Mouse (Mus musculus) liver, adult 2 months (tissue): Measurements from ENCODE around the gene Unc119b. TPM values are rescaled to one million over a fixed set of nuclear protein-coding genes. Genes with fewer than 3 reads are reported as not detected.

Source experiments
- DNase-seq: peaks from one replicate; pipeline ENCODE4 v3.0.0-alpha.2; 2011; ENCODE audit warnings: low read depth, low spot score; ENCODE audit errors: extremely low read depth
- H3K27ac ChIP-seq: fragments of 200-500 bp; replicated peaks from 2 replicates; pipeline ENCODE4 v1.5.1; 2012; ENCODE audit warnings: low read depth, mild to moderate bottlenecking, control low read depth, inconsistent platforms, low read length; ENCODE audit not compliant: insufficient read depth
- H3K27me3 ChIP-seq: fragments of 200-500 bp; 2 replicates; pipeline ENCODE4 v1.6.1; 2012; ENCODE audit warnings: mild to moderate bottlenecking, moderate library complexity, low read length, inconsistent platforms; ENCODE audit not compliant: control insufficient read depth, insufficient read depth
- H3K36me3 ChIP-seq: fragments of 200-500 bp; 2 replicates; pipeline ENCODE4 v1.6.1; 2012; ENCODE audit warnings: low read length, inconsistent platforms; ENCODE audit not compliant: control insufficient read depth, insufficient read depth
- H3K4me1 ChIP-seq: fragments of 200-500 bp; 2 replicates; pipeline ENCODE4 v1.6.1; 2011; ENCODE audit warnings: low read length; ENCODE audit not compliant: control insufficient read depth, insufficient read depth
- H3K4me3 ChIP-seq: fragments of 200-500 bp; 2 replicates; pipeline ENCODE4 v1.5.1; 2011; ENCODE audit warnings: low read depth, mild to moderate bottlenecking, control low read depth, low read length, moderate library complexity; ENCODE audit not compliant: insufficient read depth
- H3K79me2 ChIP-seq: fragments of 200-500 bp; 2 replicates; pipeline ENCODE4 v1.6.1; 2012; ENCODE audit warnings: inconsistent platforms, mild to moderate bottlenecking, low read length, moderate library complexity; ENCODE audit not compliant: control insufficient read depth, insufficient read depth
- H3K9ac ChIP-seq: fragments of 200-500 bp; 2 replicates; pipeline ENCODE4 v1.6.1; 2012; ENCODE audit warnings: low read depth, mild to moderate bottlenecking, control low read depth, inconsistent platforms, low read length
- CTCF ChIP-seq: fragments of 200-500 bp; IDR thresholded peaks from 2 replicates; pipeline ENCODE4 v1.5.1; 2011; ENCODE audit warnings: low read depth, low read length, control low read depth
- POLR2A ChIP-seq: fragments of 200-500 bp; IDR thresholded peaks from 2 replicates; pipeline ENCODE4 v1.6.1; 2011; ENCODE audit warnings: low read length, control low read depth; ENCODE audit not compliant: insufficient read depth; ENCODE audit errors: extremely low read depth
- WGBS: fragments of 180-500 bp; shearing (Covaris S2); methylation state at CpG from one replicate; pipeline ENCODE4 v1.1.7; 2018; 5-methylcytosine and 5-hydroxymethylcytosine counted together
- polyA plus RNA-seq: library from polyadenylated mRNA; depleted of rRNA; stranded (reverse); fragments of >200 nt; gene quantifications from 2 replicates; pipeline ENCODE4 v1.2.3, GENCODE M21; 2012
- total RNA-seq: library from RNA; depleted of rRNA; stranded (reverse); fragments of >200 nt; gene quantifications from 2 replicates; pipeline ENCODE4 v1.2.3, GENCODE M21; 2014

The Unc119b gene
- total and polyA plus RNA-seq, 2 experiments, result 12.5 to 29.4 TPM

DNA sequence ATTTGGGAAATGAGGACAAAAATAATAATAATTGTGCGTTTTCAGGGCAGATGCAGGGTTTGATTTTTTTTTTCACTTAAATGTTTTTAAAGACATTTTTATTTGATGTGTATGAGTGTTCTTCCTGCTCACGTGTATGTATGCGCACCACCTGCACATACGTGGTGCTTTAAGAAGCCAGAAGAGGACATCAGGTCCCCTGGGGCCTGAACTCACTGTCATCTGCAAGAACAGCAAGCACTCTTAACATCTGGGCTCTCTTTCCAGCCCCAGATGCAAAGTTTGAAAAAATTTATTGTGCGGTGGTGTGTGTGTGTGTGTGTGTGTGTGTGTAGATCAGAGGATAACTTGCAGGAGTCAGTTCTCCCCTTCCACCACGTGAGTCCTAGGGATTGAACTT, 43.1 kb upstream of the Unc119b start:
- H3K9ac ChIP-seq, result no peak overlapping the region
- H3K79me2 ChIP-seq, result no peaks in the 10 kb centered on the region
- no peak for TF ChIP-seq POLR2A
- TF ChIP-seq CTCF, result no peak
- H3K4me3 ChIP-seq, result no peak overlapping the region
- H3K36me3 ChIP-seq, result no peaks in the 10 kb centered on the region
- no peak overlapping the region for H3K27ac ChIP-seq
- no peaks in the 10 kb centered on the region for H3K27me3 ChIP-seq
- WGBS, result 89% methylated on average over 6 of the region's 6 CpGs
- H3K4me1 ChIP-seq, result no peaks in the 10 kb centered on the region
- no peak for DNase-seq

DNA sequence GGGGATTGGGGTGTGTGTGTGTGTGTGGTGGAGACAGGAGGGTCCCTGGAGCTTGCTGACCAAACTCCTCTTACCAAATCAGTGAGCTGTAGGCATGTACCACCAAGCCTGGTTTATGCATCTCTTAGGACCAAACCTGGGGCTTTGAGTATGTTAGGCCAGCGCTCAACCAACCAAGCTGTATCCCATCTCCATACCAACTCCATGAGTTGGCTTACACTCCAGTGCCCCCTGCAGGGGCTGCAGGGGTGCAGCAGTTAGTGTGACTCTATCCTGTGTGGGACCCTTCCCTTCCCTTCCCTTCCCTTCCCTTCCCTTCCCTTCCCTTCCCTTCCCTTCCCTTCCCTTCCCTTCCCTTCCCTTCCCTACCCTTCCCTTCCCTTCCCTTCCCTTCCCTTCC, 39.8 kb upstream of the Unc119b start:
- TF ChIP-seq CTCF, result peak; percentile 62
- TF ChIP-seq POLR2A, result no peak
- no peak overlapping the region for H3K4me3 ChIP-seq
- H3K27ac ChIP-seq, result no peak overlapping the region
- no peak for DNase-seq
- H3K79me2 ChIP-seq, result no peaks in the 10 kb centered on the region
- H3K27me3 ChIP-seq, result no peaks in the 10 kb centered on the region
- no peaks in the 10 kb centered on the region for H3K36me3 ChIP-seq
- 100% methylated on average over 1 of the region's 1 CpGs for WGBS
- no peak overlapping the region for H3K9ac ChIP-seq
- no peaks in the 10 kb centered on the region for H3K4me1 ChIP-seq

DNA sequence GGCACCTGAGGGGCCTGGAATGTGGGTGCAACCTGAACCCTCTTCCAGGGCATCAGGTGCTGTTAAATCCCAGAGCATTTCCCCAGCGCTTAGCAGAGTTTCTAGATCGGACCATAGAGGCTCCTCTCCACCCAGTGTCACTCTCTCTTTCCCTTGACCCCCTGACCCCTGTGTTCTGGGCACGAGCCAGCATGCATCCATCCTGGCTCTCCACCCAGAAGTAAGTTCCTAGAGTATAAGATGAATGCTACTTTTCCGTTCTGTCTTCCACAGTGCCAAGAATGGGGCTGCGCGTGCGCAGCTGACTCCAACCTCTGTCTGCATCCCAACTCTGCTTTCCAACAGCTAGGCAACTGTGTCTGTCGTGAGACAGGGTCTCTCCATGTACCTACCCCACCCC, 35.4 kb upstream of the Unc119b start:
- DNase-seq, result no peak
- Histone ChIP-seq H3K9ac (no peak overlapping the region), H3K4me3 (no peak overlapping the region), H3K36me3 (no peaks in the 10 kb centered on the region), H3K79me2 (no peaks in the 10 kb centered on the region), H3K27me3 (no peaks in the 10 kb centered on the region), H3K4me1 (peaks cover 10% of the 10 kb centered on the region; the same call in 1 of the 2 replicates), H3K27ac (no peak overlapping the region)
- no peak for TF ChIP-seq POLR2A
- TF ChIP-seq CTCF, result no peak
- 73% methylated on average over 8 of the region's 8 CpGs for WGBS

DNA sequence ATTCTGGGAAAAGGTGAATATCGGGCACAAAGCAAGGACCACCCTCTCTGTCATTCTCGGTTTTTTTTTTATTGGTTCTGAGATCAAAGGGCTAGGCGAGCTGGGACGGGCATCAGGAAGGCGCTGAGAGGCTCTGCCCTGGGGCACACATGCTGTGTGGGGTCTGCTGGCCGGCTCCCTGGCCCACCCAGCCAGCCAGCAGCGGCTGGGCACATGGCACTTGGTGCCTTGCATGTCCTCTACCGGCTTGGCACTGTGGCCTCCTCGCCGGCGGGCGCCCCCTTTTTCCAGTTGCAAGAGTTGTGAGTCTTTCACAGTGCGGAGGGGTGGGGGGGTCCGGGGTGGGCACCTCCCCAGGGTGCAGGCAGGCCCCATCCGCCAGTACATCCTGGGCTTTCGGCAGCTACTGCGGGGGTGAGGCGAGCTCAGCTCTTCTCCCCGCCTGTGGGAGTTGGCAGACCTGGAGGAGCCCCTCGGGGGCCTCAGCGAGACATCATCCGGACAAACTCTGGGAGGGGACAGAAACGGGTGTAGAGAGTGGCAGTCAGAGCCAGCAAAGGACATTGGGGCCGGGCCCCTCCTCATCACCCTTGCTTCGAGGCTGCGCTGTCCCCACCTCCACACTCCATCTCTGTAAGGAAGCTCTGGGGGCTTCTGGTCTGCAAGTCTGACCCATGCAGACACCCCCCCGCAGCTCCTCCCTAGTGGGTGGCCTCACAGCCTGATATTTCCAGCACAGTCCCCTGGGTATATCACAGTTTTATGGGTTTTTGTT, 34.1 kb upstream of the Unc119b start:
- Histone ChIP-seq H3K36me3 (no peaks in the 10 kb centered on the region), H3K4me1 (peaks cover 10% of the 10 kb centered on the region; the same call in 1 of the 2 replicates), H3K4me3 (no peak overlapping the region), H3K9ac (no peak overlapping the region), H3K27me3 (no peaks in the 10 kb centered on the region), H3K27ac (no peak overlapping the region), H3K79me2 (no peaks in the 10 kb centered on the region)
- 68% methylated on average over 27 of the region's 27 CpGs for WGBS
- TF ChIP-seq CTCF, result no peak
- TF ChIP-seq POLR2A, result no peak
- no peak for DNase-seq

DNA sequence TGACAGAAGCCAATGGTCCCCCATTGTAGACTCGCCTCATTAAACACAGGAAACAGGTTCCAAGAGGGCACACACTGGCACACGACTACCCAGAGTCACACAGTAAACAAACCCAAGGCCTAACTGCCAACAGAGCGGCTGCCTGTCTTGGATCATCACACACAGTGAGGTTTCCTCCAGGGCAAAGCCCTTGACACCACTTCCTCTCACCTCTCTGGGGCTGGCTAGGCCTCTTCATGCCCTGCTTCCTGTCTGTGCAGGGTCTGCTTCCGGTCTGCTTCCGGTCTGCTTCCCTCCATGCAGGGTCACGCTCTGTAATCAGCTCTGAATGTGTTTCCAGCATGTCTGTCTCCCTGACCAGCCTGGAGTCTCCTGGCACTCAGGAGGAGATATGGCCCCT, 32.6 kb upstream of the Unc119b start:
- Histone ChIP-seq H3K27me3 (no peaks in the 10 kb centered on the region), H3K4me1 (peaks cover 10% of the 10 kb centered on the region; the same call in 1 of the 2 replicates), H3K36me3 (no peaks in the 10 kb centered on the region), H3K79me2 (no peaks in the 10 kb centered on the region), H3K4me3 (no peak overlapping the region), H3K9ac (no peak overlapping the region), H3K27ac (no peak overlapping the region)
- WGBS, result 31% methylated on average over 6 of the region's 6 CpGs
- TF ChIP-seq POLR2A (no peak), CTCF (no peak)
- peak; percentile 92 for DNase-seq

DNA sequence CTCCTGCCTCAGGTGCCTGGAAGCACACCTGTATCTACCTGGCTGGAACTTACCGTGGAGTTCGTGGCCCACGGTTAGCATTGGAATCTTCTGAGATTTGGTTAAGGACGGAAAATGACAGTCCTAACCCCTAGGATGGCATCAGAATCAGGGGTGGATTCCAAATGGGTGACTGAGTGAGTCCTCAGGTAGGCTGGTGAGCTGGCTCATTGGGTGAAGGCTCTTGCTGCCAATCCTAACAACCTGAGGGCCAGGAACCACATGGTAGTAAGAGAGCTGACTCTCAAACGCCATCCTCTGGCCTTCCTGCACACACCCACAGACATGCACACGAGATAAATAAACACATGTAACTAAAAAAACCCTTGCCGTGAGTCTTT, 32.0 kb upstream of the Unc119b start:
- DNase-seq, result no peak
- H3K4me1 ChIP-seq, result peaks cover 10% of the 10 kb centered on the region; the same call in 1 of the 2 replicates
- H3K79me2 ChIP-seq, result no peaks in the 10 kb centered on the region
- TF ChIP-seq CTCF (no peak), POLR2A (no peak)
- 0 out of 2 replicates have a peak overlapping the region, but pooled peaks have one; percentile 4 for H3K27ac ChIP-seq
- 40% methylated on average over 7 of the region's 7 CpGs for WGBS
- H3K27me3 ChIP-seq, result no peaks in the 10 kb centered on the region
- H3K36me3 ChIP-seq, result no peaks in the 10 kb centered on the region
- no peak overlapping the region for H3K4me3 ChIP-seq
- H3K9ac ChIP-seq, result no peak overlapping the region
